Mouse (Mus musculus): ENCODE data around the gene Itga5. TPM values are rescaled to one million over a fixed set of nuclear protein-coding genes. Genes with fewer than 3 reads are reported as not detected.
A peak's percentile ranks its signal among the peaks of the same experiment; 100 is the strongest.

The Itga5 gene
- polyA plus RNA-seq, 1 experiment from 2014 or later: 19.4 TPM

DNA sequence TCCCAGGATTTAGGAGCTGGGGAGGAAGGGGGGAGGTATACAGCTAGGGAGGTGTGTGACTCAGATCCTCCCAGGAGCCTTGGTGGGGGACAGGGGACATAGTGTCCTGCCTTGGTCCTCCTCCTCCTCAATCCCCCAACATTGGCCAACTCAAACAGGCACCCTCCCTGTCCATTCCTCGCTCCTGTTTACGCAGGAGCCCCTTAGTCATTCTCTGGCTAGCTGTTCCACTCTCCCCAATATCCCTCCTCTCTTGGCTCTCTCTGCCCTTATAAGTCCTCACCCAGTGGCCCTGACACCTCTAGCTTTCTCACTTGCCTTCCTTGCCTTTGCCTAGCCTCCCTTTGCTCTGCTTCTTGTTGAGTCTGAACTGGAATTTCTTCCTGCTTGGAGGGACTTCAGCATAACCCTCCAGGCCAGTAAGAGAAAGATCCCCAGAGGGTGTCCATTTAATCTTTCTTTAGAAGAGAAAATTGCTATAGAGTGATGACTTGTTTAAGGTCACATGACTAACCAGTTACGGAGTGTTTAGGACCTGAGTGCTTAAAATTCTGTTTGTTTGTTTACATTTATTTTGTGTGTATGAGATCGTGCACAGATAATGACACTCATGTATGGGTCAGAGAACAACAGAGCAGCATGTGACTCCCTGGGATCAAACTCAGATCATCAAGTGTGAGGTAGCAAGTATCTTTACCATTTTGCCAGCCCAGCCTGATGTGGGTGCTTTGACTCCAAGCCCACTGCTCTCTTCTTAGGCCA lies 1.8 kb upstream of the Itga5 start:
- ATAC-seq (replicated peaks; ENCODE audit: low FRiP score, low read depth) (no peak), DNase-seq (ENCODE audit: low spot score) (no peak)
- Histone ChIP-seq H3K4me3 (replicated peaks; ENCODE audit: low read depth, low read length) (no peak overlapping the region), H3K27me3 (ENCODE audit: insufficient read depth, low read length) (no peaks in the 10 kb centered on the region), H3K4me1 (replicated peaks; ENCODE audit: insufficient read depth, low read length) (0 out of 2 replicates have a peak, but pooled peaks cover 7% of the 10 kb centered on the region), H3K36me3 (ENCODE audit: insufficient read depth, low read length) (no peaks in the 10 kb centered on the region), H3K9ac (ENCODE audit: low read depth, low read length) (no peak overlapping the region), H3K4me2 (ENCODE audit: low read length) (no peak overlapping the region), H3K9me3 (replicated peaks; ENCODE audit: low read length) (no peaks in the 10 kb centered on the region), H3K27ac (no peak overlapping the region)
- 75% methylated on average over 4 of the region's 4 CpGs for WGBS
- TF ChIP-seq CTCF (IDR thresholded peaks at IDR 0.05; ENCODE audit: low read depth): no peak

DNA sequence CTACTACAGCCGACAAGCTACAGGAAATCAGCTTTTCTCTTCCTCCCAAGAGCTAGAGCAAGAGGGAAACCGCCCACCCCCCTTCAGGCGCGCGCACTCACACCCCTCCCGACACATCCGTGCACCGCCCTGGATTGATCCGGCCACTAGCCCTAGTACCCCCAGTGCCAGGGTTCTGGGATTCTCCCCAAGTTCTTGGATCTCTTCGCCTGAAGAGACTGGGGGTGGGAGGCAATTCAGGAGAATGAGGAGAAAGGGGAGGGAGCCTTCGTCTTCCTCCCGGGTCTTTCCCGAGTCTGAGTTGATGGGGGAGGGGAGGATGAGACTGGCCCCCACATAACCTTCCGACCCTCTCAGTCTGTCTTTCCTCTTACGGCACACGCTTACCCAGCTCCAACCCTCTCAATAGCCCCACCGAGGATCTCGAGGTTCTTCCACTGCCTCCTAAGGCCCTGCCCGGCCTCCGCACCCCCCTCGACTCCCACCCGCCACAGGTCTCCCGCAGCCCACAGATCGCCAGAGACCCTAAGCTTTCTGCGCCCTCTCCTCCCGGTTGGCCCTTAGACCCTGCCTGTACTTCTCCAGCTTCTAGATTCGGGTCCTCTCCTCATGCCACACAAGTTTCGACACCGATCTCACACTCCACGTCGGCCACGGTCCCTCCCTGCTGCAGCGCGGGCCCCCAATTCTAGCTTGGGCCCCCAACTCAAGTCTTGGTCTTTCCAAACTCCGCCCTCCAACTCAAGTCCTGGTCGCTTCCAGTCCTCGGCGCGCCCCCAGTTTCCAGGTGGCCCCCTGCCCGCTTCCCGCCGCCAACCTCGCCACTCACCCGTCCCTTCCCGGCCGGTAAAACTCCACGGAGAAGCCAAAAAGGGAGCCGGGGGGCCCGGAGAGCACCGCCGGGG lies 840 bp downstream of the Itga5 start:
- H3K9ac ChIP-seq (ENCODE audit: low read depth, low read length): peak overlapping the region; percentile 94
- TF ChIP-seq CTCF (IDR thresholded peaks at IDR 0.05; ENCODE audit: low read depth): no peak
- peak; percentile 73 for DNase-seq (ENCODE audit: low spot score)
- H3K36me3 ChIP-seq (ENCODE audit: insufficient read depth, low read length): no peaks in the 10 kb centered on the region
- H3K9me3 ChIP-seq (replicated peaks; ENCODE audit: low read length): no peaks in the 10 kb centered on the region
- 0 out of 2 replicates have a peak, but pooled peaks cover 7% of the 10 kb centered on the region for H3K4me1 ChIP-seq (replicated peaks; ENCODE audit: insufficient read depth, low read length)
- H3K27ac ChIP-seq: peak overlapping the region; percentile 79
- WGBS: under 1% methylated on average over 51 of the region's 51 CpGs
- peak overlapping the region; percentile 98 for H3K4me2 ChIP-seq (ENCODE audit: low read length)
- 0 out of 2 replicates have a peak, but pooled peaks have one; percentile 46 for ATAC-seq (replicated peaks; ENCODE audit: low FRiP score, low read depth)
- H3K27me3 ChIP-seq (ENCODE audit: insufficient read depth, low read length): no peaks in the 10 kb centered on the region
- H3K4me3 ChIP-seq (replicated peaks; ENCODE audit: low read depth, low read length): peak overlapping the region; percentile 81

DNA sequence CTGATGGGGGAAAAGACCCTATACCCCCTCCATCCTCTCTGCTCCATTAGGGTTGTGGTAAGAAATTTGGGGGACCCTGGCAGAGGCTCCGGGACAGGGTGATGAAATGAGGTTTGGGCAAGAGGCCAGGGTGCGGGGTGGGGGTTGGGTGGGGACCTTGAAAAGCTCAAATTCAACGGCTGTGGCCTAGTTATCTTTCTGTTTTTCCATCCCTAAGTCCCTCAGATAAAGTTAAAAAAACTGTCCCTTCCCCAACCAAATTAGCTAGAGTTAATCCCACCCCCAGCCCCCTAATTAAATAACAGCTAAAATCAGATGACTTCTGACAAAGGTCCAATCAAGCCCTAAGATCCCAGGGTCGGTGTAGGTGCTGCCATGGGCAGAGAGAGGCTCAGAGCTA lies 1.8 kb downstream of the Itga5 start:
- DNase-seq (ENCODE audit: low spot score) (no peak), ATAC-seq (replicated peaks; ENCODE audit: low FRiP score, low read depth) (no peak)
- TF ChIP-seq CTCF (IDR thresholded peaks at IDR 0.05; ENCODE audit: low read depth): no peak
- Histone ChIP-seq H3K27me3 (ENCODE audit: insufficient read depth, low read length) (no peaks in the 10 kb centered on the region), H3K4me1 (replicated peaks; ENCODE audit: insufficient read depth, low read length) (0 out of 2 replicates have a peak, but pooled peaks cover 7% of the 10 kb centered on the region), H3K4me2 (ENCODE audit: low read length) (peak overlapping the region; percentile 98), H3K9ac (ENCODE audit: low read depth, low read length) (peak overlapping the region; percentile 94), H3K9me3 (replicated peaks; ENCODE audit: low read length) (no peaks in the 10 kb centered on the region), H3K36me3 (ENCODE audit: insufficient read depth, low read length) (no peaks in the 10 kb centered on the region), H3K4me3 (replicated peaks; ENCODE audit: low read depth, low read length) (peak overlapping the region; percentile 81), H3K27ac (no peak overlapping the region)
- 47% methylated on average over 4 of the region's 4 CpGs for WGBS

- WGBS: 50% methylated on average over 1 of the region's 1 CpGs
- Histone ChIP-seq H3K4me3 (replicated peaks; ENCODE audit: low read depth, low read length) (no peak overlapping the region), H3K9ac (ENCODE audit: low read depth, low read length) (no peak overlapping the region), H3K4me1 (replicated peaks; ENCODE audit: insufficient read depth, low read length) (0 out of 2 replicates have a peak, but pooled peaks cover 7% of the 10 kb centered on the region), H3K36me3 (ENCODE audit: insufficient read depth, low read length) (no peaks in the 10 kb centered on the region), H3K27ac (no peak overlapping the region), H3K9me3 (replicated peaks; ENCODE audit: low read length) (no peaks in the 10 kb centered on the region), H3K27me3 (ENCODE audit: insufficient read depth, low read length) (no peaks in the 10 kb centered on the region), H3K4me2 (ENCODE audit: low read length) (no peak overlapping the region)
- TF ChIP-seq CTCF (IDR thresholded peaks at IDR 0.05; ENCODE audit: low read depth): no peak
- no peak for DNase-seq (ENCODE audit: low spot score)
- no peak for ATAC-seq (replicated peaks; ENCODE audit: low FRiP score, low read depth)
These were observed 2.8 kb downstream of the Itga5 start for GRCm38 (mm10) chr15:103363809-103364208.

DNA sequence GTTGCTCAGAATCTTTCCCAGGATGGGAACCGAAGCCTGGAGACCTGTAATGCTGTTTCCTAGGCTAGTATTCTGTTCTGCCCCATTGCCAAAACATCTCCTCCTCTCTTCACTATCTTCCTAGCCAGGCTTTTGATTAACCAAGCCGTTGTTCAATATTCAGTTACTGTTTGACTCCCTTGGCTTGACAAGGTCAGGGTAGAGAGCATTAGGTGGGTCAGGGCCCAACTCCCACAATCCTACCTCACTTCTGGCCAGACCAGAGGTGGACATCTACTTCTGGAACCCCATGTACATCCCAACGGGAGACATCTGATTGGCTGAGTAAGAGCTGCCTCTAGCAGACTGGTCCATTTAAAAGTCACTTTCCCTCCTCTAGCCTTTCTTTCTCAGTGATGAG lies 3.6 kb downstream of the Itga5 start:
- Histone ChIP-seq H3K27ac (no peak overlapping the region), H3K27me3 (ENCODE audit: insufficient read depth, low read length) (no peaks in the 10 kb centered on the region), H3K4me3 (replicated peaks; ENCODE audit: low read depth, low read length) (no peak overlapping the region), H3K4me2 (ENCODE audit: low read length) (no peak overlapping the region), H3K9me3 (replicated peaks; ENCODE audit: low read length) (no peaks in the 10 kb centered on the region), H3K36me3 (ENCODE audit: insufficient read depth, low read length) (no peaks in the 10 kb centered on the region), H3K4me1 (replicated peaks; ENCODE audit: insufficient read depth, low read length) (0 out of 2 replicates have a peak, but pooled peaks cover 7% of the 10 kb centered on the region), H3K9ac (ENCODE audit: low read depth, low read length) (no peak overlapping the region)
- no peak for ATAC-seq (replicated peaks; ENCODE audit: low FRiP score, low read depth)
- no peak for DNase-seq (ENCODE audit: low spot score)
- WGBS: 63% methylated on average over 3 of the region's 3 CpGs
- no peak for TF ChIP-seq CTCF (IDR thresholded peaks at IDR 0.05; ENCODE audit: low read depth)

GRCm38 (mm10) chr15:103362333-103362732 lies 4.2 kb downstream of the Itga5 start:
- WGBS: 84% methylated on average over 6 of the region's 7 CpGs
- no peak for TF ChIP-seq CTCF (IDR thresholded peaks at IDR 0.05; ENCODE audit: low read depth)
- DNase-seq (ENCODE audit: low spot score) (no peak), ATAC-seq (replicated peaks; ENCODE audit: low FRiP score, low read depth) (no peak)
- Histone ChIP-seq H3K4me3 (replicated peaks; ENCODE audit: low read depth, low read length) (no peak overlapping the region), H3K4me2 (ENCODE audit: low read length) (no peak overlapping the region), H3K27ac (no peak overlapping the region), H3K27me3 (ENCODE audit: insufficient read depth, low read length) (no peaks in the 10 kb centered on the region), H3K4me1 (replicated peaks; ENCODE audit: insufficient read depth, low read length) (0 out of 2 replicates have a peak, but pooled peaks cover 7% of the 10 kb centered on the region), H3K9ac (ENCODE audit: low read depth, low read length) (no peak overlapping the region), H3K9me3 (replicated peaks; ENCODE audit: low read length) (no peaks in the 10 kb centered on the region), H3K36me3 (ENCODE audit: insufficient read depth, low read length) (peaks cover under 1% of the 10 kb centered on the region; the same call in 1 of the 2 replicates)

All from kidney, postnatal 0 days (tissue).